Mouse (Mus musculus) C2C12 (cell line): ENCODE data around the gene Uvrag.

ENCODE experiments used
- CTCF ChIP-seq: IDR thresholded peaks from one replicate; pipeline ENCODE4 v1.5.1; 2011; ENCODE audit not compliant: control insufficient read depth, insufficient read depth, insufficient read length
- MAX ChIP-seq: IDR thresholded peaks from one replicate; pipeline ENCODE4 v1.6.1; 2011; ENCODE audit warnings: mild to moderate bottlenecking, control low read depth

DNA sequence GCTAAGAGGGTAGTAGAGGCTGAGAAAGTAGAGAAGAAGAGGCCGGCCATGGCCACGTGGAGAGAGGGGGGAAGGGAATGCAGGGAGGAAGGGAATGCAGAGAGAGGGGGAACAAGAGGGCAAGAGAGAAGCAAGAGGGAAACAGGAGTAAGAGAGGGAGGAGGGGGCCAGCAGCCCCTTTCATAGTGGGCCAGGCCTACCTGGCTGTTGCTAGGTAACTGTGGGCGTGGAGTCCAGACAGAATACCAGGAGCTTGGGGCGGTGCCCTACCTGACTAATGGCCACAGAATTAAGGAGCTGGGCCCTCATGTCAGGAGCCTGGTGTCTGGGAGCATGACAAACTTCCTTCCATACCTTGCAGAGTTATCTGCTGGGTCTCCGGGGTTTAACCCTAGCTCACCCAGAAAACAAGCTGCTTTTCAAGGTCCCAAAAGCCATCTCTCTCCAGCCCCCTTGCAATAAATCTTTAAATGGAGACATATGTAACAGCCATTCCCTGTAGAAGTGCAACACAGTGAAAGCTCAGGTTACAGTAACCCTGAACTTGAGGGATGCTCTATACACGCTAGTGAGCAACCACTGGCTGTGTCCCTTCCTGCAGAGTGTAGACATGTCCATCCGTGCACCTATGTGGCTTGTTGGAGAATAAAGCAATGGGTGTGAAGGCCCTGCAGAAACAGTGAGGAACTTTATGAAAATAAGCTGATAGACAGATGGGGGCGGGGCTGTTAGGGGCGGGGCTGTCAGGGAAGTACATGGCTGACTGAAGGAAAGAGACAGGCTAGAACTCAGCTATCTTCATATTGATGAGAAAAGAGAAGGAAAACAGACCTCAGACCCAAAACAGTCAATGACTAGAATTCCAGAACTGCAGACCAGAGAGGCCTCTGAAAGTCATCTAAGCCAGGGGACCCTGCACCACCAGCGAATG lies 12.7 kb downstream of the Uvrag start:
- TF ChIP-seq CTCF (no peak), MAX (no peak)
